Mouse (Mus musculus): ENCODE results near the gene Mgat5b. TPM values are rescaled to one million over a fixed set of nuclear protein-coding genes. Genes with fewer than 3 reads are reported as not detected.

Gene Mgat5b
- polyA plus RNA-seq, 1 experiment from 2014 or later, result 0.05 TPM

GRCm38 (mm10) chr11:116996976-116997375, 78.3 kb downstream of the Mgat5b start:
- POLR2A ChIA-PET, result no interaction called here
- DNase-seq (ENCODE audit: low read depth, low spot score), result no peak
- CTCF ChIA-PET, result no interaction called here
- no peak for ATAC-seq
- peaks cover 29% of the 10 kb centered on the region for H3K27me3 ChIP-seq
- TF ChIP-seq CTCF (IDR thresholded peaks at IDR 0.05), result no peak
- in situ Hi-C loops (cut with MboI; ENCODE audit: low pct_unique_long_range_greater_than_20kb), result no loop called here

- POLR2A ChIA-PET, result no interaction called here
- CTCF ChIA-PET, result no interaction called here
- no peak for ATAC-seq
- in situ Hi-C loops (cut with MboI; ENCODE audit: low pct_unique_long_range_greater_than_20kb), result no loop called here
- peaks cover 30% of the 10 kb centered on the region for H3K27me3 ChIP-seq
- no peak for DNase-seq (ENCODE audit: low read depth, low spot score)
- peak; percentile 32 for TF ChIP-seq CTCF (IDR thresholded peaks at IDR 0.05)
Observed at GRCm38 (mm10) chr11:116998935-116999334, 80.3 kb downstream of the Mgat5b start.

GRCm38 (mm10) chr11:117000219-117000618, 81.6 kb downstream of the Mgat5b start:
- in situ Hi-C loops (cut with MboI; ENCODE audit: low pct_unique_long_range_greater_than_20kb), result no loop called here
- no peak for ATAC-seq
- CTCF ChIA-PET, result no interaction called here
- TF ChIP-seq CTCF (IDR thresholded peaks at IDR 0.05), result no peak
- peaks cover 20% of the 10 kb centered on the region for H3K27me3 ChIP-seq
- no peak for DNase-seq (ENCODE audit: low read depth, low spot score)
- POLR2A ChIA-PET, result no interaction called here

GRCm38 (mm10) chr11:117001789-117002188, 83.1 kb downstream of the Mgat5b start:
- peaks cover 20% of the 10 kb centered on the region for H3K27me3 ChIP-seq
- POLR2A ChIA-PET, result no interaction called here
- in situ Hi-C loops (cut with MboI; ENCODE audit: low pct_unique_long_range_greater_than_20kb), result no loop called here
- ATAC-seq, result no peak
- CTCF ChIA-PET, result no interaction called here
- no peak for DNase-seq (ENCODE audit: low read depth, low spot score)
- no peak for TF ChIP-seq CTCF (IDR thresholded peaks at IDR 0.05)

GRCm38 (mm10) chr11:117003503-117003902, 84.8 kb downstream of the Mgat5b start:
- no peak for DNase-seq (ENCODE audit: low read depth, low spot score)
- ChIA-PET POLR2A (no interaction called here), CTCF (no interaction called here)
- no peak for TF ChIP-seq CTCF (IDR thresholded peaks at IDR 0.05)
- H3K27me3 ChIP-seq, result peaks cover 36% of the 10 kb centered on the region
- no peak for ATAC-seq
- in situ Hi-C loops (cut with MboI; ENCODE audit: low pct_unique_long_range_greater_than_20kb), result no loop called here

GRCm38 (mm10) chr11:117004277-117004676, 85.6 kb downstream of the Mgat5b start:
- H3K27me3 ChIP-seq, result peaks cover 43% of the 10 kb centered on the region
- in situ Hi-C loops (cut with MboI; ENCODE audit: low pct_unique_long_range_greater_than_20kb), result no loop called here
- no peak for ATAC-seq
- CTCF ChIA-PET, result no interaction called here
- no peak for DNase-seq (ENCODE audit: low read depth, low spot score)
- POLR2A ChIA-PET, result interaction anchor here (0.5 kb wide), 1 partner anchor 125 kb away, joined by 4 read pairs; no protein-coding TSS in a partner anchor
- TF ChIP-seq CTCF (IDR thresholded peaks at IDR 0.05), result no peak

GRCm38 (mm10) chr11:117017462-117017861, 98.8 kb downstream of the Mgat5b start:
- peaks cover 25% of the 10 kb centered on the region for H3K27me3 ChIP-seq
- ChIA-PET POLR2A (no interaction called here), CTCF (interaction anchor here (1.0 to 2.6 kb wide), 3 partner anchors 13 to 101 kb away, joined by 3 to 24 read pairs (median 4); no protein-coding TSS in a partner anchor)
- in situ Hi-C loops (cut with MboI; ENCODE audit: low pct_unique_long_range_greater_than_20kb), result loop anchor here (10.0 kb wide), 2 partner anchors 93 to 133 kb away; no protein-coding TSS in a partner anchor
- DNase-seq (ENCODE audit: low read depth, low spot score) (no peak), ATAC-seq (no peak)
- no peak for TF ChIP-seq CTCF (IDR thresholded peaks at IDR 0.05)

GRCm38 (mm10) chr11:117018410-117018809, 99.7 kb downstream of the Mgat5b start:
- ChIA-PET POLR2A (no interaction called here), CTCF (interaction anchor here (0.9 to 2.6 kb wide), 11 partner anchors 11 to 133 kb away, joined by 3 to 24 read pairs (median 4); no protein-coding TSS in a partner anchor)
- DNase-seq (ENCODE audit: low read depth, low spot score) (no peak), ATAC-seq (peak; percentile 60)
- H3K27me3 ChIP-seq, result peaks cover 25% of the 10 kb centered on the region
- TF ChIP-seq CTCF (IDR thresholded peaks at IDR 0.05), result peak; percentile 84
- in situ Hi-C loops (cut with MboI; ENCODE audit: low pct_unique_long_range_greater_than_20kb), result loop anchor here (10.0 kb wide), 2 partner anchors 94 to 134 kb away; no protein-coding TSS in a partner anchor

- ChIA-PET CTCF (no interaction called here), POLR2A (no interaction called here)
- in situ Hi-C loops (cut with MboI; ENCODE audit: low pct_unique_long_range_greater_than_20kb), result no loop called here
- peaks cover 23% of the 10 kb centered on the region for H3K27me3 ChIP-seq
- no peak for ATAC-seq
- no peak for TF ChIP-seq CTCF (IDR thresholded peaks at IDR 0.05)
- DNase-seq (ENCODE audit: low read depth, low spot score), result no peak
Observed at GRCm38 (mm10) chr11:117021026-117021425, 102.4 kb downstream of the Mgat5b start.

GRCm38 (mm10) chr11:117023537-117023936, 104.9 kb downstream of the Mgat5b start:
- ATAC-seq, result no peak
- in situ Hi-C loops (cut with MboI; ENCODE audit: low pct_unique_long_range_greater_than_20kb), result no loop called here
- no peak for DNase-seq (ENCODE audit: low read depth, low spot score)
- ChIA-PET POLR2A (no interaction called here), CTCF (no interaction called here)
- H3K27me3 ChIP-seq, result peaks cover 19% of the 10 kb centered on the region
- TF ChIP-seq CTCF (IDR thresholded peaks at IDR 0.05), result no peak

GRCm38 (mm10) chr11:117027681-117028080, 109.0 kb downstream of the Mgat5b start:
- in situ Hi-C loops (cut with MboI; ENCODE audit: low pct_unique_long_range_greater_than_20kb), result no loop called here
- ATAC-seq, result no peak
- CTCF ChIA-PET, result interaction anchor here (7.1 kb wide), 1 partner anchor 10 kb away, joined by 24 read pairs; no protein-coding TSS in a partner anchor
- POLR2A ChIA-PET, result no interaction called here
- no peak for DNase-seq (ENCODE audit: low read depth, low spot score)
- TF ChIP-seq CTCF (IDR thresholded peaks at IDR 0.05), result no peak
- H3K27me3 ChIP-seq, result peaks cover 16% of the 10 kb centered on the region
